Mouse (Mus musculus): Measurements from ENCODE around the gene Gm48552. TPM values are rescaled to one million over a fixed set of nuclear protein-coding genes. Genes with fewer than 3 reads are reported as not detected.

Gene Gm48552
- total and polyA plus RNA-seq, 3 experiments: 0.46 to 1.1 (median 0.98) TPM

DNA sequence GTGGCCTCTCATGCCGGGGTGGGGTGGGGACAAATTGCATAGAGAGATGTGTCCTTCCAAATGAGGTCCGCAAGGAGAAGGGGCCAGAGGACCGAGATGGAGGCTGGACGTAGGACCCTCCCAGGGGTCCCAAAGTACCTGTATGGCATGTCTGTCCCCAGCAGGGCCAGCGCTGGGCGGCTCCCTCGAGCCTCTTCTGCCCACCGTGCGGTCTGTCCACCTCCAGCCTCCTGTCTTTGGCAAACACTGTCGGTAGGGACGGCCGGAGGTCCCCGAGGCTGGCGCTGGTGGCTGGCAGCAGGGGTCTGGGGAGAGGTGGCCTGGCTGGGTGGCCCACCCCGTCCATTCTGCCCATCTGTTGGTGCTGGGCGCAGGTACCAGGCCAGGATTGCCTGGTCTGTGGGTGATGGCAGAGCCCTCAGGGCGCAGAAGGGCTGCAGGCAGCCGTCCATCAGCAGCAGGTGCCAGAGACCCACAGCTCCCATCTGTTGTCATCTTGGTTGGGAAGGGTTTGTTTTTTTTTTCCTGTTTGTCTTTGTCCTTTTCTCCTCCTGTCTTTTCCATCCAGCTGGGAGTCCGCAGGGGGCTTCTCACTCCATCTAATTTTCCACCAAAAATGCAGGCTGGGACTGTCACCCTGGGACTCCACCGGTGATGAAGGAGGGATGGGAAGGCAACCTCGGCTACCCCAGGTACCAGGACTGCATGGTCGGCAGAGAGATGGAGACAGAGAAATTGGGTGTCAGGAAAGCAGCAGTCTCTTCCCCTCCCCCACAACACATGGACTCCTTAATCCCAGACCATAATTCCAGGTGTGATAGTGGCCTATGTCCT, 11.8 kb downstream of the Gm48552 start:
- no peak for TF ChIP-seq TCF12 (IDR thresholded peaks at IDR 0.05; ENCODE audit: low read depth, low read length)
- TF ChIP-seq NELFE (IDR thresholded peaks at IDR 0.05; ENCODE audit: low read depth, low read length): no peak
- no peak for TF ChIP-seq CHD2 (IDR thresholded peaks at IDR 0.05; ENCODE audit: low read length)
- no peak for TF ChIP-seq SMC3 (IDR thresholded peaks at IDR 0.05; ENCODE audit: low read depth, low read length)
- no peak for TF ChIP-seq EP300 (IDR thresholded peaks at IDR 0.05; ENCODE audit: low read length)
- TF ChIP-seq ZKSCAN1 (IDR thresholded peaks at IDR 0.05; ENCODE audit: borderline replicate concordance, low read depth, low read length): no peak
- no peak for TF ChIP-seq USF2 (conservative IDR thresholded peaks at IDR 0.05; ENCODE audit: low read depth, low read length)
- no peak for TF ChIP-seq GABPA (IDR thresholded peaks at IDR 0.05; ENCODE audit: insufficient replicate concordance, low read depth, low read length)
- no peak for TF ChIP-seq ELF1 (IDR thresholded peaks at IDR 0.05; ENCODE audit: low read depth, low read length)
- TF ChIP-seq NRF1 (IDR thresholded peaks at IDR 0.05; ENCODE audit: low read depth, low read length): no peak
- TF ChIP-seq ETS1 (conservative IDR thresholded peaks at IDR 0.05; ENCODE audit: low read depth, low read length): no peak
- no peak for TF ChIP-seq KAT2A (IDR thresholded peaks at IDR 0.05; ENCODE audit: insufficient replicate concordance, low read length)
- no peak for TF ChIP-seq IRF4 (IDR thresholded peaks at IDR 0.05; ENCODE audit: low read depth, low read length)
- TF ChIP-seq UBTF (IDR thresholded peaks at IDR 0.05; ENCODE audit: low read depth, low read length): no peak
- no peak for TF ChIP-seq RAD21 (IDR thresholded peaks at IDR 0.05; ENCODE audit: low read depth, low read length)
- no peak for TF ChIP-seq ZMIZ1 (IDR thresholded peaks at IDR 0.05; ENCODE audit: low read depth, low read length)
- no peak for TF ChIP-seq JUN (IDR thresholded peaks at IDR 0.05; ENCODE audit: insufficient read depth, low read depth, low read length)
- DNase-seq (ENCODE audit: extremely low read depth): no peak
- Histone ChIP-seq H3K27me3 (replicated peaks) (no peaks in the 10 kb centered on the region), H3K9me3 (replicated peaks; ENCODE audit: low read length) (no peaks in the 10 kb centered on the region), H3K79me2 (replicated peaks; ENCODE audit: control insufficient read depth, extremely low read depth, insufficient read depth, poor library complexity, severe bottlenecking) (no peaks in the 10 kb centered on the region), H3K4me1 (ENCODE audit: control insufficient read depth in 1 of 2, insufficient read depth in 2 of 2) (peaks cover 0 to 8% of the 10 kb centered on the region in 2 experiments; a peak in 1 of 4 replicates), H3K4me2 (ENCODE audit: insufficient read depth, low read depth, poor library complexity, severe bottlenecking) (no peak overlapping the region), H3K9ac (ENCODE audit: insufficient read depth, low read depth) (no peak overlapping the region), H3K36me3 (replicated peaks in 1 of 2; ENCODE audit: control insufficient read depth in 1 of 2, insufficient read depth in 1 of 2, low read length in 1 of 2) (peaks cover 57 to 67% of the 10 kb centered on the region in 2 experiments), H3K4me3 (replicated peaks in 1 of 3; ENCODE audit: low read depth in 2 of 3, low read length in 2 of 3, poor library complexity in 1 of 3) (no peak overlapping the region), H3K27ac (ENCODE audit: insufficient read depth, low read depth) (no peak overlapping the region)
- in situ Hi-C loops (cut with MboI; ENCODE audit: low pct_ligation_motif_present, low pct_unique_long_range_greater_than_20kb, low sequenced_read_pairs) (no loop called here), dilution Hi-C loops (cut with MboI; ENCODE audit: extremely low pct_ligation_motif_present, extremely low pct_unique_long_range_greater_than_20kb, low sequenced_read_pairs) (no loop called here)

DNA sequence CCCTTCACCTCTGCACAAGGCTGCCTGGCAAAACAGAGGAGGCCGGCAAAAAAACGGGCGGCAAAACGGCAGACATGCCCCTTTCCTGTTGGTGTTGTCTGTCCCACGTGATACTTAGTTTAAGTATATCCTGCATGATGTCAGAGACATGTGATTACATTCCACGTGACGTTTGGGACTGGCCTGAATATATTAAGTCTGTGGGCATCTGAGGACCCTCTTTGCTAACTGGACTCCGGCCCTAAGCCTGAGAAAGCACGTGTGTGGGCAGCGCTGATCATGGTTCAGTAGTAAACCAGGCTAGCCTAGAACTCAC, 12.4 kb downstream of the Gm48552 start:
- no peak overlapping the region for H3K9ac ChIP-seq (ENCODE audit: insufficient read depth, low read depth)
- H3K27me3 ChIP-seq (replicated peaks): no peaks in the 10 kb centered on the region
- no peak overlapping the region for H3K27ac ChIP-seq (ENCODE audit: insufficient read depth, low read depth)
- TF ChIP-seq ETS1 (conservative IDR thresholded peaks at IDR 0.05; ENCODE audit: low read depth, low read length) (no peak), POLR2AphosphoS2 (IDR thresholded peaks at IDR 0.05; ENCODE audit: low read depth, low read length) (no peak), MXI1 (IDR thresholded peaks at IDR 0.05; ENCODE audit: low read depth, low read length) (no peak), ELF1 (IDR thresholded peaks at IDR 0.05; ENCODE audit: low read depth, low read length) (no peak), UBTF (IDR thresholded peaks at IDR 0.05; ENCODE audit: low read depth, low read length) (no peak), JUND (conservative IDR thresholded peaks at IDR 0.05; ENCODE audit: low read depth, low read length) (no peak), TBP (conservative IDR thresholded peaks at IDR 0.05; ENCODE audit: low read depth, low read length) (no peak), NELFE (IDR thresholded peaks at IDR 0.05; ENCODE audit: low read depth, low read length) (no peak), MEF2A (IDR thresholded peaks at IDR 0.05; ENCODE audit: borderline replicate concordance, low read depth, low read length) (no peak), MAZ (IDR thresholded peaks at IDR 0.05; ENCODE audit: low read depth, low read length) (no peak), MAX (IDR thresholded peaks at IDR 0.05; ENCODE audit: low read length) (no peak), USF2 (conservative IDR thresholded peaks at IDR 0.05; ENCODE audit: low read depth, low read length) (no peak), SMC3 (IDR thresholded peaks at IDR 0.05; ENCODE audit: low read depth, low read length) (no peak), TCF12 (IDR thresholded peaks at IDR 0.05; ENCODE audit: low read depth, low read length) (no peak), KAT2A (IDR thresholded peaks at IDR 0.05; ENCODE audit: insufficient replicate concordance, low read length) (no peak), HCFC1 (IDR thresholded peaks at IDR 0.05; ENCODE audit: low read depth, low read length) (no peak), ZKSCAN1 (IDR thresholded peaks at IDR 0.05; ENCODE audit: borderline replicate concordance, low read depth, low read length) (no peak), CTCF (conservative IDR thresholded peaks at IDR 0.05 in 1 of 2, IDR thresholded peaks at IDR 0.05 in 1 of 2; ENCODE audit: low read depth in 2 of 2, low read length in 2 of 2) (no peak)
- in situ Hi-C loops (cut with MboI; ENCODE audit: low pct_ligation_motif_present, low pct_unique_long_range_greater_than_20kb, low sequenced_read_pairs) (no loop called here), dilution Hi-C loops (cut with MboI; ENCODE audit: extremely low pct_ligation_motif_present, extremely low pct_unique_long_range_greater_than_20kb, low sequenced_read_pairs) (no loop called here)
- H3K4me3 ChIP-seq (replicated peaks in 1 of 3; ENCODE audit: low read depth in 2 of 3, low read length in 2 of 3, poor library complexity in 1 of 3): no peak overlapping the region
- H3K36me3 ChIP-seq (replicated peaks in 1 of 2; ENCODE audit: control insufficient read depth in 1 of 2, insufficient read depth in 1 of 2, low read length in 1 of 2): peaks cover 63 to 72% of the 10 kb centered on the region in 2 experiments
- H3K79me2 ChIP-seq (replicated peaks; ENCODE audit: control insufficient read depth, extremely low read depth, insufficient read depth, poor library complexity, severe bottlenecking): no peaks in the 10 kb centered on the region
- H3K4me2 ChIP-seq (ENCODE audit: insufficient read depth, low read depth, poor library complexity, severe bottlenecking): no peak overlapping the region
- no peaks in the 10 kb centered on the region for H3K9me3 ChIP-seq (replicated peaks; ENCODE audit: low read length)
- no peak for DNase-seq (ENCODE audit: extremely low read depth)
- H3K4me1 ChIP-seq (ENCODE audit: control insufficient read depth in 1 of 2, insufficient read depth in 2 of 2): peaks cover 4 to 13% of the 10 kb centered on the region in 2 experiments; a peak in 3 of 4 replicates
